Mouse (Mus musculus) intestine, embryonic 14.5 days (tissue): Measurements from ENCODE around the gene Ccs. TPM values are rescaled to one million over a fixed set of nuclear protein-coding genes. Genes with fewer than 3 reads are reported as not detected.
A peak's percentile ranks its signal among the peaks of the same experiment; 100 is the strongest.

Experiments used
- ATAC-seq: fragments of 200-750 bp; cut with Nextera tagmentation; replicated peaks from 2 replicates; pipeline ENCODE4 v1.8.0; 2017; ENCODE audit warnings: low read depth, moderate number of reproducible peaks, moderate TSS enrichment, moderate library complexity; ENCODE audit not compliant: low FRiP score, low TSS enrichment
- DNase-seq: peaks from one replicate; pipeline ENCODE4 v3.0.0-alpha.2; 2018; ENCODE audit warnings: low spot score
- H3K27ac ChIP-seq: fragments of 300-500 bp; sonication (generic); 2 replicates; pipeline ENCODE4 v1.5.1; 2014; ENCODE audit warnings: low read depth, mild to moderate bottlenecking, control low read depth
- H3K27me3 ChIP-seq: fragments of 300-500 bp; sonication (generic); replicated peaks from 2 replicates; pipeline ENCODE4 v1.6.1; 2014; ENCODE audit warnings: low read length, control low read depth; ENCODE audit not compliant: control insufficient read depth, insufficient read depth
- H3K36me3 ChIP-seq: fragments of 300-500 bp; sonication (generic); 2 replicates; pipeline ENCODE4 v1.6.1; 2014; ENCODE audit warnings: low read length, control low read depth; ENCODE audit not compliant: control insufficient read depth, insufficient read depth
- H3K4me1 ChIP-seq: fragments of 300-500 bp; sonication (generic); replicated peaks from 2 replicates; pipeline ENCODE4 v1.6.1; 2014; ENCODE audit warnings: low read length, control low read depth, mixed read lengths; ENCODE audit not compliant: control insufficient read depth, insufficient read depth
- H3K4me2 ChIP-seq: fragments of 300-500 bp; sonication (generic); 2 replicates; pipeline ENCODE4 v1.6.1; 2014; ENCODE audit warnings: low read length
- H3K4me3 ChIP-seq: fragments of 300-500 bp; sonication (generic); 2 replicates; pipeline ENCODE4 v1.5.1; 2014; ENCODE audit warnings: low read depth, low read length, control low read depth, mixed read lengths
- H3K9ac ChIP-seq: fragments of 300-500 bp; sonication (generic); 2 replicates; pipeline ENCODE4 v1.6.1; 2014; ENCODE audit warnings: mild to moderate bottlenecking, low read length
- H3K9me3 ChIP-seq: fragments of 300-500 bp; sonication (generic); 2 replicates; pipeline ENCODE4 v1.6.1; 2016; ENCODE audit warnings: low read length, control low read depth; ENCODE audit not compliant: control insufficient read depth
- WGBS: fragments of 180-500 bp; shearing (Covaris S2); extraction: QIAGEN DNeasy Blood & Tissue Kit; methylation state at CpG from one replicate; pipeline ENCODE4 v1.1.7; 2014; 5-methylcytosine and 5-hydroxymethylcytosine counted together
- polyA plus RNA-seq: library from polyadenylated mRNA; unstranded; fragments of >200 nt; fragmentation: Nextera tagmentation; extraction: Ambion mirVana; gene quantifications from 2 replicates; pipeline ENCODE4 v1.2.1, GENCODE M21; 2014

Gene Ccs
- polyA plus RNA-seq, 1 experiment from 2014 or later = 49.3 TPM

DNA sequence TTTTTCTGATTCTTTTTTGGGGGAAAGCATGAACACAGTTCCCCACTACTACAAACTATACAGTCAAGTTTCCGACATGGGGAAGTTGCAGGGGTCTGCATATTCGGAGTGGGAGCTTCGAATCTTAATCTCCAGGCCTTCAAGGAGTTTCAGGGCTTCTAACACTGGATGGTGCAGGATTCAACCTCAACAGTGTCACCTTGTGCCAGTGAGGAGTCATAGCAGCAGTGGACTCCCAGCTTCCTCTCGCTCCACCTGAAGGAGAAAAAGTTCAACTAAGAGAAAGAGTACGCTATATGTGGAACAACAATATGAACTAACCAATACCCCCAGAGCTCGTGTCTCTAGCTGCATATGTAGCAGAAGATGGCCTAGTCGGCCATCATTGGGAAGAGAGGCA is 8.4 kb upstream of the Ccs start:
- H3K4me1 ChIP-seq = no peaks in the 10 kb centered on the region
- no peak overlapping the region for H3K4me3 ChIP-seq
- 0 out of 2 replicates have a peak, but pooled peaks cover 4% of the 10 kb centered on the region for H3K27me3 ChIP-seq
- no peak overlapping the region for H3K4me2 ChIP-seq
- DNase-seq (no peak), ATAC-seq (no peak)
- WGBS = 23% methylated on average over 7 of the region's 7 CpGs
- no peak overlapping the region for H3K27ac ChIP-seq
- no peaks in the 10 kb centered on the region for H3K9me3 ChIP-seq
- no peak overlapping the region for H3K9ac ChIP-seq
- no peaks in the 10 kb centered on the region for H3K36me3 ChIP-seq

DNA sequence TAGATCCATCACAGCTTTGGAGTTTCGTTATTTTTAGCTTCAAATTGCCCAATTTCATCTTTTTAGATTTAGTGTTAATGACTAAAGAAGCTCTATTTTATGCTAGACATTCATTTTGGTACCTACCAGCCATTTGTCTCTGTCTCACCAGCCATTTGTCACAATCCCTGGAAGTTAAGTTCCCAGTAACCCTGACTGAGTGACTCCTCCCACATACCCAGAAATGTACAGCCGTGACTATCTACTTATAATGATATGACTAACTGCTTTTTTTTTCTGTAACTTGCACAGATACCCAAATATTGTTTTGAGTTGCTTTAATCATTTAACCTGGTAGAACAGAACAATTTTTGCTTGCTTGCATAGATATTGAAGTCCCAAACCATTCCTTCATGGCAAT is 6.7 kb upstream of the Ccs start:
- DNase-seq = no peak
- no peak for ATAC-seq
- Histone ChIP-seq H3K27me3 (peaks cover 8% of the 10 kb centered on the region; the same call in 1 of the 2 replicates), H3K36me3 (no peaks in the 10 kb centered on the region), H3K27ac (no peak overlapping the region), H3K4me3 (no peak overlapping the region), H3K4me2 (no peak overlapping the region), H3K9ac (no peak overlapping the region), H3K4me1 (no peaks in the 10 kb centered on the region), H3K9me3 (no peaks in the 10 kb centered on the region)
- 71% methylated on average over 2 of the region's 2 CpGs for WGBS

DNA sequence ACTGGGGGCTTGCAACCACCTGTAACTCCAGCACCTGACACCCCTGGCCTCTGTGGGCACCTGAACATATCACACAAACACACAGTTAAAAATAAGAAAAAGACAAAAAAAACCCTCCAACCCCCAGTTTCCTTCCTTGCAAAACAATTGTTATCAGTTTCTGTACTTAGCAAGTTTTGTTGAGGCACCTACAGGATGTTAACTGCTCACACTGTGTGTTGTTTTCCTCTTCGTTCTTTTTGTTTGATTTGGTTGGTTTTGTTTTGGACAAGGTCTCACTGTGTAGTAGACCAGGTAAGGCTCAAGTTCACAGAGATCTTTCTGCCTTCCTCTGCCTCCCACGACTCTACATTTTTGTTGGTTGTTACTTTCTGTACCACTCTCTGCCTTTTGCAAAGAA is 3.5 kb upstream of the Ccs start:
- peaks cover 7% of the 10 kb centered on the region for H3K4me1 ChIP-seq
- DNase-seq (no peak), ATAC-seq (no peak)
- peaks cover 19% of the 10 kb centered on the region; the same call in 1 of the 2 replicates for H3K27me3 ChIP-seq
- no peak overlapping the region for H3K4me3 ChIP-seq
- H3K4me2 ChIP-seq = no peak overlapping the region
- H3K36me3 ChIP-seq = no peaks in the 10 kb centered on the region
- H3K27ac ChIP-seq = no peak overlapping the region
- H3K9me3 ChIP-seq = no peaks in the 10 kb centered on the region
- H3K9ac ChIP-seq = no peak overlapping the region
- 66% methylated on average over 2 of the region's 2 CpGs for WGBS

DNA sequence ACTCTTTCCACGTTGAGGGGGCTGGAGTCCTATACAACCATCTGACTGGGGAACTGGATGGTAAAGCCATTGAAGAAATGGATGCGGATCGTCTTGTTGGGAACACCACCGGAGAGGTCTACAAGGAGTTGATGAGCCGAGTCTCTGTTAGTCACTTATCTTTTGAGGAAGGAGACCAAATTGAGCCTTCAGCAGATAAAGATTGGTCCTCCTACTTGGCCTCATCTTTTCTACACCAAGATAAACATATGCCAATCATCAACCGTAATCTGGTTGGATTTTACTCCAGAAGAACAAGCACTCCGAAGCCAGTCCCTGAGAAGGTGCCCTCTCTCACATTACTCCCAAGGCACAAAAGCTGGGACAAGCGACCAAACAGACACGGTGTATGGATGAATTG is 1.7 kb upstream of the Ccs start:
- no peak overlapping the region for H3K4me3 ChIP-seq
- H3K9me3 ChIP-seq = no peaks in the 10 kb centered on the region
- H3K36me3 ChIP-seq = no peaks in the 10 kb centered on the region
- 82% methylated on average over 9 of the region's 9 CpGs for WGBS
- DNase-seq (no peak), ATAC-seq (no peak)
- H3K27me3 ChIP-seq = peaks cover 19% of the 10 kb centered on the region; the same call in 1 of the 2 replicates
- H3K9ac ChIP-seq = no peak overlapping the region
- no peak overlapping the region for H3K4me2 ChIP-seq
- no peak overlapping the region for H3K27ac ChIP-seq
- peaks cover 7% of the 10 kb centered on the region for H3K4me1 ChIP-seq

DNA sequence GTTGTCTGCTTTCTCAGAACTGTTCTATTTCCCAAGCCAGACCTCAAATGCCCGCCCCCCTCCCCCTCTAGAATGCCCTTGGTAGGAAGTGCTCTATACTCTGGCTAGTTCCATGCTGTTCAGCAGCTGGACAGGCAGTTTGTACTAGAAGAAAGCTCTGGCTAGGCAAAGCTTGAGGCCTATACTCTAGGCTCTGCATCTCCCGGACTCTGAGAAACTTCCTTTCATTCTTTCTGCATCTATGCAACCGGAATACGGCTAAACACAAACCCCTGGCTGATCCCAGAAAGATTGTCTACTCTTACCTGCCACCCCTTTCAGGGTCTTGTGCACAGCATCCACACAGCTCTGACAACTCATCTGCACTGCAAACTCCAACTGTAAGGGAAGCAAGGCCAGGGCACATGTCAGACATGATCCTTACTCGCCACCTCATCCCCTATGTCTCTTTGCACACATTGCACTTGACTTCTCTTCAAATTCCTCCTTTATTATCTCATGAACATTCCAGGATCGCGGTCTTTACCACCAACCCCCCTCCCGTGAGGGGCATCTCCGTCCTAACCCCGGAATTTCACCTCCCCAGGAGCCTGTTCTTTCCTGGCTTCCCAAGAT is 499 bp downstream of the Ccs start:
- ATAC-seq (peak; percentile 21; the same call in 1 of the 2 replicates), DNase-seq (no peak)
- Histone ChIP-seq H3K4me1 (peaks cover 7% of the 10 kb centered on the region), H3K4me3 (peak overlapping the region; percentile 66), H3K27ac (no peak overlapping the region; the same call in 1 of the 2 replicates), H3K36me3 (0 out of 2 replicates have a peak, but pooled peaks cover 4% of the 10 kb centered on the region), H3K9me3 (no peaks in the 10 kb centered on the region), H3K4me2 (peak overlapping the region; percentile 88), H3K27me3 (peaks cover 19% of the 10 kb centered on the region; the same call in 1 of the 2 replicates), H3K9ac (peak overlapping the region; percentile 71)
- 27% methylated on average over 10 of the region's 10 CpGs for WGBS

DNA sequence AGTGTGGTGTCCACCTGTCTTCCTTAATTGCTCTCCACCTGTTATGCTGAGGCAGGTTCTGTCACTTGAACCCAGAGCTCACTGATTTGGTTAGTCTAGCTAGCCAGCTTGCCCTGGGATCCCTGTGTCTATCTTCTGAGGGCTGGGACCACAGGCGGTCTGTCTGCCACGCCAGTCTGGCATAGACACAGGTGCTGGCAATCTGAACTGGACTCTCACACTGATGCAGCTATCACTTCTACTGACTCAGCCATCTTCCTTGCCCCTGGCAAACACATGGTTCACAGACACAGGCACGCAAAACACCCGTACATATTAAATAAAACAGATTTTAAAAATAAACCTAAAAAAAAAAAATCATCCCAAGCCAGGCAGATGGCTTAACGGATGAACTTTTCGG is 2.1 kb downstream of the Ccs start:
- Histone ChIP-seq H3K9ac (no peak overlapping the region), H3K4me2 (no peak overlapping the region), H3K4me1 (peaks cover 7% of the 10 kb centered on the region), H3K27me3 (peaks cover 15% of the 10 kb centered on the region; the same call in 1 of the 2 replicates), H3K9me3 (no peaks in the 10 kb centered on the region), H3K4me3 (no peak overlapping the region), H3K27ac (no peak overlapping the region), H3K36me3 (peaks cover 19% of the 10 kb centered on the region)
- DNase-seq (no peak), ATAC-seq (no peak)
- 91% methylated on average over 6 of the region's 6 CpGs for WGBS

DNA sequence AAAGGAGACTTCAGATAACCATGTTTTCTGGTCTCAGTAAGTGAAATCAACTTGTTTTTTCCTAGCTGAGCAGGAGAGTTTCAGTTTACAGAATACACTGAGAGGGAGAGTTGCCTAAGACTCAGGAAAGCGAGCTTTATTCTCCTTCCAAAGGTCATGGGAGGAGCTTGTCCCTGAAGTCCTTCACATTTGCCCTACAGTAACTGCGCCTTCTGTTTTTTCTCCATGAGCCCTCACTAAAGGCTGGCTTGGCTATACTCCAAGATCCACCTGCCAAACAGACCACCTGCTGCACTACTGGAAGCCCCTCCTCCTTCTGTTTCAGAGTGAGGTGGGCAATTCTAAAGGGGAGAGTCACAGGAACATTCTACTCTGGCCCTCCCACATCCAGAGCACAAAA is 3.0 kb downstream of the Ccs start:
- ATAC-seq = no peak
- Histone ChIP-seq H3K27ac (no peak overlapping the region), H3K9ac (no peak overlapping the region), H3K4me2 (no peak overlapping the region), H3K9me3 (no peaks in the 10 kb centered on the region), H3K4me3 (no peak overlapping the region), H3K4me1 (peaks cover 7% of the 10 kb centered on the region), H3K27me3 (peaks cover 14% of the 10 kb centered on the region; the same call in 1 of the 2 replicates), H3K36me3 (peaks cover 20% of the 10 kb centered on the region)
- DNase-seq = no peak
- WGBS = 78% methylated on average over 2 of the region's 2 CpGs

DNA sequence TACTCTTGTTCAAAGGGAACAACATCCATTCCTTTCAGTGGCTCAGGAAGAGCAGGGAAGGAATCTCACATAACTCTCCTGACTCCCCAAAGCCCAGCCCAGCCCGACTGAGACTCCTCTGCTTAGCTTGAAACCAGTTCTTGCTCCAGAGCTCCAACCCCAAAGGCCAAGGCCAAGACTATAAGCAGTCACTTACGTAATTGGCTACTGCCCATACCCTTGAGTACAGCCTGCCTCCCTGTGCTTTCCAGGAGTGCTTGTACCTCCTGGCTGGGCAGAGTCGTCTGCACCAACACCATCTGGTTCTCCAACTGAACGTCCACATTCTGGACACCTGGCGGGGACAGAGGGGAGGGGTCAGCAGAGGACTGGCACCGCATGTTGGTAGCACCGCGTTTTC is 5.2 kb downstream of the Ccs start:
- WGBS = 88% methylated on average over 8 of the region's 8 CpGs
- DNase-seq (no peak), ATAC-seq (no peak)
- Histone ChIP-seq H3K4me2 (no peak overlapping the region), H3K27ac (no peak overlapping the region), H3K9me3 (no peaks in the 10 kb centered on the region), H3K4me1 (peaks cover 7% of the 10 kb centered on the region), H3K27me3 (no peaks in the 10 kb centered on the region), H3K9ac (no peak overlapping the region), H3K4me3 (no peak overlapping the region), H3K36me3 (peaks cover 20% of the 10 kb centered on the region)

DNA sequence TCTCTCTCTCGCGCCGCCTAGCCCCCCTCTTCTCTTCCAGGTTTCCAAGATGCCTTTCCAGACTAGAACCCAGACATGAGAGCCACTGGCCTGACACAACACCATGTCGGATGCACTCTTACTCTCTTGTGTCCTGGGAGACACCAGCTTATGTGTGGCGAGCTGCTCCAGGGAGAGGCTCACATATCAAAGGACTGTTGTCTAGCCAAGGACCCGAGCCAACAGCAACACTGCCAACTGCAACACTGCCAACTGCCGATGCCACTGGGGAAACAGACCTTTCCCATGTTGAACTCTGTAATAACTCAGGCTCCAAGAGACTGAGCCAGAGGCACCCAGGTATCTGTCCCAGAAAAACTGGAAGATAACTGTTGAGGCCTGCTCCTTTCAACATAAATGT is 10.0 kb downstream of the Ccs start:
- H3K36me3 ChIP-seq = peaks cover 32% of the 10 kb centered on the region
- no peak for ATAC-seq
- H3K4me2 ChIP-seq = no peak overlapping the region
- 69% methylated on average over 7 of the region's 7 CpGs for WGBS
- H3K4me3 ChIP-seq = no peak overlapping the region
- DNase-seq = no peak
- no peak overlapping the region for H3K9ac ChIP-seq
- no peak overlapping the region for H3K27ac ChIP-seq
- no peaks in the 10 kb centered on the region for H3K4me1 ChIP-seq
- H3K27me3 ChIP-seq = no peaks in the 10 kb centered on the region
- H3K9me3 ChIP-seq = no peaks in the 10 kb centered on the region
